Mouse (Mus musculus) neutrophil, adult 5-6 weeks (primary cell): Measurements from ENCODE around the gene Nicn1. TPM values are rescaled to one million over a fixed set of nuclear protein-coding genes. Genes with fewer than 3 reads are reported as not detected.
"Not testable (repeated sequence)": the region's sequence is repeated elsewhere in the genome, so short reads cannot be mapped to it uniquely, and the experiment has no call there.

Experiments used
- ATAC-seq: fragments of 151-379, 151-347 bp; 2 replicates; pipeline ENCODE4 v1.8.0; 2017; ENCODE audit warnings: mild to moderate bottlenecking, moderate TSS enrichment; ENCODE audit not compliant: insufficient number of reproducible peaks, poor library complexity, low FRiP score, severe bottlenecking; ENCODE audit errors: extremely low read depth
- total RNA-seq: library from RNA; stranded (forward); fragments of 200-1000 nt; gene quantifications from 2 replicates; pipeline ENCODE4 v1.2.3, GENCODE M21; 2017

Nicn1 gene
- total RNA-seq, 1 experiment from 2014 or later = 4.4 TPM

DNA sequence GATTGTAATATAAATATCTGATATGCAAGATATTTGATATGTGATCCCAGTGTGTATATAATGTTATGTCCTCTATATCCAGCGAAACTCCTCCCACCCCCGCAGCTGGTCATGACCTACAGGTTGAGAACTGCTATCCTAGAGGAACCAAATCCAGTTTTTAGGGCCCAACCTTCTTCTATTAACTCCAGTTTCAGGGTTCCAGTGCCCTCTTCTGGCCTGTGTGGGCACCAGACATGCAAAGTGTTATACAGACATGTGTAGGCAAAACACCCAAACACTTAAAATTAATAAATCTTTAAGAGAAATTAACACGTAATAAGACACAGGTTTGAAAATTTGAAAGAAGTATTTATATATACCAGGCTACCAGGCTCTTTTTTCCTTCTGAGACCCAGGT lies 27.3 kb downstream of the Nicn1 start:
- no peak for ATAC-seq

DNA sequence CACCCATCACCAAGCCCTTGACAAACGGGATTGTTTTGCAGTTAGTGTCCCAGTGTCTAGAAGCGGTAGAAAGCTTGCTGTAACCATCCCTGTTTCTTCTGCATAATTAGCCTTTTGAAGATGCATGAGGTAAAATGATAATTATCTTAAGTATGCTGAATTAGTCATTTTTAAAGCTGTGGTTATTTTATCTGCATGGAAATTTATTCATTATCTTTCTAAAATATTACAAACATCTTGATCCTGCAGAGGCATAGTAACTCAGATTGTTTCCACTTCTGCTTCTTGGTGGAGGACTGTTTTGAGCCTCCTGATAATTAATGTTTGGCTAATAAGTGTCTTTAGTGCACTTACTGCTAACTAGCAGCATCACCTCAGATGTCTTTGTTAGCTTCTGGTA lies 28.2 kb downstream of the Nicn1 start:
- no peak for ATAC-seq

DNA sequence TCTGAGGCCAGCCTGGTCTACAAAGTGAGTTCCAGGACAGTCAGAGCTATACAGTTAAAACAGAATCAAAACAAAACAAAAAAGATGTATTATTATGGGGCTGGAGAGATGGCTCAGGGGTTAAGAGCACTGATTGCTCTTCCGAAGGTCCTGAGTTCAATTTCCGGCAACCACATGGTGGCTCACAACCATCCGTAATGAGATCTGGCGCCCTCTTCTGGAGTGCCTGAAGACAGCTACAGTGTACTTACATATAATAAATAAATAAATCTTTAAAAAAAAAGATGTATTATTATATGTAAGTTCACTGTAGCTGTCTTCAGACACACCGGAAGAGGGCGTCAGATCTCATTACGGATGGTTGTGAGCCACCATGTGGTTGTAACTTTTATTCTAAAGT lies 31.8 kb downstream of the Nicn1 start:
- ATAC-seq = not testable (repeated sequence)

DNA sequence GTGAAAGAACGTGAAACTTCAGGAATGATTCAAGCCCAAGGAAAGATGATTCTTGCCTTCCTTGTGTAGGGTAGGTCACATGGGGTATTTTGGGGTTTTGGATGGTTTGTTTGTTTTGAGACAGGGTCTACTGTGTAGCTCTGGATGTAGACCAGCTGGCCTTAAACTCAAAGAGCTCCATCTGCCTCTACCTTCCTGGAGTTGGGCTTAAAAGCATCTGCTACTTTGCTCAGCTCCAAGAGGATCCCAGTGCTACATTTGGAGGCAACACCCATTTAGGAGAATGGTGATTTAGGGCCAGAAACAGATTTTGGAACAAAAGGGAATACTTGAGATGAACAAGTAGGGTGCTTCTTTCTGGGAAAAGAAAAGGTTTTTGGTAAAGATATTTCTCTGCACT lies 34.6 kb downstream of the Nicn1 start:
- ATAC-seq = no peak

DNA sequence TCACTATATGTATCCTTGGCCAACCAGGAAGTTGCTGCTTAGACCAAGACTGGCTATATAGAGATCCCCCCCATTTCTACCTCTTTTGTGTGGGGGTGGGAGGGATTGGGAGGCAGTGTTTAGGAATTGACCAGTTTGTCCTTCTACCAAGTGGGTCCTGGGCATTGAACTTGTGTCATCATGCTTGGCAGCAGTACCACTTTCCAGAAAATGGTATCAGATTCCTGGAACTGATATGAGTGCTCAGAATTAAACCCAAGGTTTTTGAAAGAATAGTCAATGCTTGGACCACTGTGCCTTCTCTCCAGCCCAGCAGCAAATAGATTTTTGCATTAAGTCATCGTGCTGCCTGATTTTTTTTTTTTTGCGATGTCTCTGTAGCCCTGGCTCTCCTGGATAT lies 35.6 kb downstream of the Nicn1 start:
- ATAC-seq = no peak

DNA sequence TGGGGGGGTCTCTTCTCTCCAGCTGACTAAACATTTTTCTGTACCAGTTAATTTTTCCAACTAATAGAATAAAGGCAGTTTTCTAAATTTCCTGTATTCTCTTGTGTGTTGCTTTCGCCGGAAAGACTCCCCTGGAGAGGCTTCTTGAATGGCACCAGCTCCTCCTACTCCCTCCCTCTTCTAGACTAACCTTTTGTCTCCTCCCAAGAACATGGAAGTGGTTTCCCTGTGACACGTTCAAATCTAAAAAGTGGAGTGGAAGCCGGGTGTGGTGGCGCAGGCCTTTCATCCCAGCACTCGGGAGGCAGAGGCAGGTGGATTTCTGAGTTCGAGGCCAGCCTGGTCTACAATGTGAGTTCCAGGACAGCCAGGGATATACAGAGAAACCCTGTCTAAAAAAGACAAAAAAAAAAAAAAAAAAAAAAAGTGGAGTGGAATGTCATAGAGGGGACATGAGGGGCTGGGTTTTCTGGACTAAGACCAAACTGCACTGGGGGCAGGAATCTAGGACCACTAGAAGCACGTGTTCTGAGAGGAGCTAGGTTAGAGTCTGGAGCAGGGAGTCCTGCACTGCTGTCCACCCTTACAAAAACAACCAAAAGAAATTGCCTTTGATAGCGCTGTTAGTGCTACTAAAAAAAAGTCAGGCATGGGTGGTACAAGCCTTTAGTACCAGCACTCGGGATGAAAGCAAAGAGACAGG lies 47.8 kb downstream of the Nicn1 start:
- no peak for ATAC-seq

DNA sequence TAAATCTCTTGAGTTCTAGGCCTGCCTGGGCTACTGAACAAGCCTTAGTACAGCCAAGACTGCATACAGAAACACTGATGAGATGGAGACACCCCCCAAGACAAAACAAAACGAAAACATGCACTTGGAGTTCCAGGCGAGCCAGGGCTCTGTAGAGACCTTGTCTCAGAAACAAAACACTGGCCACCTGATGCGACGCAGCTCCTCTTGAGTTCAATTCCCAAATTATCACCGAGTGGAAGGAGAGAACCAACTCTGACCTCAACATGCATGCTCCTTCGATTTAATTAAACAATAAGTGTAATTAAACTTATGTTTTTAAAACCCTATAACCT lies 48.3 kb downstream of the Nicn1 start:
- no peak for ATAC-seq

DNA sequence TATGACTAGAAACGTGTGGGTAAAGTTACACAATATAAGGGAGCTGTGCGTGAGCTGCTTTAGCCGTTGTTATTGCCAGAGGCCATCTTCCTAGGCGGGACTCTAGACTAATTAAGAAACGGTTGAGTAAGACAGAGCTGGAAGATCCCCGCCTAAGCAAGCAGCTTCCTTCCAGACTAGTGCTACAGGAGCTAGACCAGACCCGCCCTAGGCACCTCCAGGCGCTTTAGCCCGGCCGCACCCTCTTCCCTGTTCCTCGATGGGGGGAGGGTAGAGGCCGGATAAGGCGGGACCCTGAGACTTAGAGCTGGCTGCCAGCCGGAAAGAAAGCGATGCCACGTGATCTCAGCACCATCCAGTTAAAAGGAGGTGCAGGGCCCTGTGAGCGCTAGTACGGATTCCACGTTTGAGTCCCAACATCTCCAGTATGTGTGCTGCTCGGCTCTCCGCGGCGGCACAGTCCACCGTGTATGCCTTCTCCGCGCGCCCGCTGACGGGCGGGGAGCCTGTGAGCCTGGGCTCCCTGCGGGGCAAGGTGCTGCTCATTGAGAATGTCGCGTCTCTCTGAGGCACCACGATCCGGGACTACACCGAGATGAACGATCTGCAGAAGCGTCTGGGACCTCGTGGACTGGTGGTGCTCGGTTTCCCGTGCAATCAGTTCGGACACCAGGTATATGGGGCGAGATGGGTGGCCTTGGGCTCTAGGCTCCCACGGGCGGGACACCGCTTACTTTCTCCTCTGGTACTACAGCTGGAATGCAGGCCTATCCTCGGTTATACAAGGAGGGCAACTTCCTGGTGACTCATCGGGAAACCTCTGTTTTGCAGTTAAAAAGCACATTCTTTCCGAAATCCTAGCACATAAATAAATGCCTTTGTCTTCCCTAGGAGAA lies 48.9 kb downstream of the Nicn1 start, which contains the start of gene Gpx1:
Gene Gpx1 (plus strand): TSS at position 18 of the 896 bp plus-strand sequence.
- ATAC-seq = peak; percentile 72

DNA sequence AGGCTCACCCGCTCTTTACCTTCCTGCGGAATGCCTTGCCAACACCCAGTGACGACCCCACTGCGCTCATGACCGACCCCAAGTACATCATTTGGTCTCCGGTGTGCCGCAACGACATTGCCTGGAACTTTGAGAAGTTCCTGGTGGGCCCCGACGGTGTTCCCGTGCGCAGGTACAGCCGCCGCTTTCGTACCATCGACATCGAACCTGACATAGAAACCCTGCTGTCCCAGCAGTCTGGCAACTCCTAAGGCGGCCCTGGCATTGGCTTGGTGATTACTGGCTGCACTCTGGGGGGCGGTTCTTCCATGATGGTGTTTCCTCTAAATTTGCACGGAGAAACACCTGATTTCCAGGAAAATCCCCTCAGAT lies 49.6 kb downstream of the Nicn1 start:
- no peak for ATAC-seq

DNA sequence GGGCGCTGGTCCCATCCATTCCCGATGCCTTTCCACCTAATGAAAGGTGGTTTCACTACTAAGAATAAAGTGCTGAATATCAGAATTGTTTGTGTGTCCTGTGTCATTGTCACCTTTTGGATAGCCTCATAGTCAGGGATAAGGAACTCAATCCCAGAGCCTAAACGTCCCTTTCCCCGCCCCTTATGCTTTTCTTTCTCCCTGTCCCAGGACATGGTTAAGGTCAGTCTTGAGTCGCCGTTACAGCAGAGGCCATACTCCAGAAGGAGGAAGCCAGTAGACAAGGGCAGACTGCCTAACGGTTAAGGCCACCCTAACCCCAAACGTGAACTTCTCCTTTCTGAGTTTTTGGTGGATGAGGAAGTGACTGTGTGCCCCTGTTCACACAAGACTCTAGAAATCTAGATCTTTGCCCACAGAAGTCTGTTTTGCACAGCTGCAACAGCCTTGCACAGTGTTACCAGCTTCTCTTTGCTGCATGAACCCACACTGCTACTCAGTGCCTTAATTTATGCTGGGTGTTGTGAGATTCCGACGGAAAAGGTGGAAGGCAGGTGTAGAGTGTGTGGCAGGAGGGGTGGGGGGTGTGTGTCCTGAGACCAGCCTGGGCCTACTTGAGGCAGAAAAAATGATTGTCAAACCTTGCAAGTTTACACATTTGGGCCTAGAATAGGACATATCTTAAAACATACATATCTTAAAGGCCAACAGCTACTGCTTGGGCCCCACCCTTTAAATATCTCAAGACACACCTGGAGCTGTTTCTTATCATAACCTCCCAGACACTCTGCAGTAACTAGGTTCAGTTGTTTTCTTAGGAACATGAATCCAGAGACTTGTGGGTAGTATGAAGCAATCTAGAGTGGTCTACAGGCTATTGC lies 50.3 kb downstream of the Nicn1 start:
- peak; percentile 67 for ATAC-seq

DNA sequence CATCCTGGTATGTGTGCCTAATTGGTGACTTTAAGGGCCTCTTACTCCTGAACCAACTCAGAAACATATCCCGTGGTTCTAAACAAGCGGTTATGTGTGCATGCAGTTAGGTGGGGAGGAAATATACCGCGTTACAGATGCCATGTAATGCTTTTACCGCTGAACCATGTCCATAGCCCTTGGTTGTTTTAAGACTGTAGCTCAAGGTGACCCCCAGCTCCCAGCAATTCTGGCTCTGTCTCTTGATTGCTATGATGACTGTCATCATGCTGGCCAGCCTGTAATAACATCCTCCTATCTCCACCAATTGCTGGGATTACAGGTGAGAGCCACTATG lies 50.9 kb downstream of the Nicn1 start:
- ATAC-seq = no peak

DNA sequence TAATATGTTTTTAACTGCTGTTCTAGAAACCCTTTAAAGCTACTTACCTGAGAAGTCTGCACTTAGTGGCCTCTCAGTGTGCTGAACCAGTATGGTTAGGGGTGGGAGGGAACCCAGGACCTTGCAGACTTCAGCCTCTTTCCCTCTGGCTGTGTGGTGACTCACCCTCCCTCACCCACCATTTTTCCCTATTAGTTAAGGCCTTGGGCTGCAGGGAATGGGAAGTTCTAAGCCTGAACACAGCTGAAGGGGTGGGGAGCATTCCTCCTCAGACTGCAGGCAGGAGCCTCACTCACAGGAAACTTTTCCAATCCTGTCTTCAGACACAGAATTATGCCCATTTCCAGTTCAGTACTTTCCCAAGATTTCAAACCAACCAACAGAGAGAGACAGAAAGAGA lies 51.6 kb downstream of the Nicn1 start:
- ATAC-seq = no peak

DNA sequence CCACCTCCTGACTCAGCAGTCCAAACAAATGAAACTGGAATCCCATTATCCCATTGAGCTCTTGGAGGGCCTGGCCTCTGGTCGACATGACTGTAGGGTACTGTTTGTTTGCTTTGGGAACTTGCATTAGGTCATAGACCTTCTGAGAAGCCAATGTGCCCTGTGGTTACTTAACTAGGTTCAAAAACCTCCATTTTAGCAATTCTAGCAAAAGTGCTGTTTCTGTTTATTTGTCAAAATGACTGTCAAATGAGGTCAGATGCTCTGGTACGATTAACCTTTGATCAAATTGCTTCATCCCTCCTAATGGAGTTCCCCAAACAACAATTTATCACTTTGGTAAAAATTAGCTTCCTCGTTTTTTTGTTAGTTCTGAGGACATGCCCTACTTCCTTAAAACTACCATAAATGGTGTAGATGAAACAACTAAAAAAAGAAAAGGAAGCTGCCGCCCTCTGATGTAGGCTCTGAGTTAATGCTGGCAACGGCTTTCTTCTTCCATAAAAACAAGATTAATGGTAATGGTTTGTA lies 52.1 kb downstream of the Nicn1 start:
- ATAC-seq = no peak

DNA sequence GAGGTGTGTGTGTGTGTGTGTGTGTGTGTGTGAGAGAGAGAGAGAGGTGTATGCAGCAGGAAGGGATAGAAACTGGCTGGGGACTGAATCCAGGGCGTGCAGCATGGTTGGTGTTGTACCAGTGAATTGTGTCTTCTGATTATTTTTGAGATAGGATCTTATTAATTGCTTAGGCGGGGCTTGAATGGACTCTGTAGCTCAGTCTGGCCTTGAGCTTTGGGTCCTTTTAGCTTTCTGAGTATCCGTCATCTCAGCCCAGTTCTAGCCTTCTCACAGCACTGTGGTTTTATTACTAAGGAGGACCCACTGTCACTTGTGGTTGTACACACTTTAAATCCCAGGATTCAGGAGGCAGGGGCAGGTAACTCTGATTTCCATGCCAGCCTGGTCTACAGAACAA lies 53.1 kb downstream of the Nicn1 start:
- no peak for ATAC-seq

DNA sequence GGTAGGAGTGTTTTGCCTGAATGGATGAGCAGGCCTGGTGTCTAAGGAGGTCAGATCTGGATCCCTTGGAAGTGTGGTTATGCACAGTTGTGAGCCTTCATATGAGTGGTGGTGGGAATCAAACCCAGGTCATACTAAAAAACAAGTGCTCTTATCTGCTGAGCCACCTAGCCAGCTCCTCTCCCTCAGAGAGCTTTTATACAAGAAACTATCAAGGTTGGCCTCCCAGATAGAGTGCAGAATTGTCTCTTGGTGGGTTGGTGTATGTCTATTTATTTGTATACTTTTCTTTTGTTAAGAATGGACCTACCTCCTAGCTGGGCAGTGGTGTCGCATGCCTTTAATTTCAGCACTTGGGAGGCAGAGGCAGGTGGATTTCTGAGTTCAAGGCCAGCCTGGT lies 53.6 kb downstream of the Nicn1 start:
- no peak for ATAC-seq

DNA sequence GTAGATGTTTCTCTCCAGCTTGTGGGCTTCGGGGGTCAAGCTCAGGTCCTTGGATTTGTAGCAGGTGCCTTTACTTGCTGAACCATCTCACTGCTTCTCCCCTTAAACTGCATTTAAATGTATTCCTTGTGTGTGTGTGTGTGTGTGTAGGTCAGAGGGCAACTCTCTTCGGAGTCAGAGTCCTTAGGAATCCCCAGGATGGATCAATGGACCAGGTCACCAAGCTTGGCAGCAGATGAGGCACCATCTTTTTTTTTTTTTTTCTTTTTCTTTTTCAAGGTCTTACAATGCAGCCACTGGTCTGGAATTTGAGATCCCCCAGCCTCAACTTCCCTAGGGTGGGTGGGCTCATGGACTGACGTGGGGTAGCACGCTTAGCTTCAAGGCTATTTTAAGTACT lies 54.2 kb downstream of the Nicn1 start:
- no peak for ATAC-seq
